Mouse (Mus musculus): ENCODE data around the gene Ncl.

GRCm38 (mm10) chr1:86347716-86348045, 11.5 kb downstream of the Ncl start:
- TF ChIP-seq GATA1 (IDR thresholded peaks at IDR 0.05; ENCODE audit: borderline replicate concordance, low read length) (no peak), CTCF (IDR thresholded peaks at IDR 0.05; ENCODE audit: low read depth, low read length) (no peak), GATA2 (IDR thresholded peaks at IDR 0.05; ENCODE audit: borderline replicate concordance, low read depth, low read length) (no peak), TAL1 (conservative IDR thresholded peaks at IDR 0.05; ENCODE audit: low read depth, low read length) (no peak), POLR2AphosphoS5 (IDR thresholded peaks at IDR 0.05; ENCODE audit: insufficient replicate concordance, low read depth, low read length) (no peak)

All from G1E (cell line).